Mouse (Mus musculus) CH12.LX (cell line): ENCODE results near the gene Plcb3.

Experiments
- BHLHE40 ChIP-seq: IDR thresholded peaks from 2 replicates; pipeline ENCODE4 v1.6.1; 2011; ENCODE audit warnings: mild to moderate bottlenecking, low read depth, low read length, improper control_type of control experiment
- CHD2 ChIP-seq: IDR thresholded peaks from 2 replicates; pipeline ENCODE4 v1.6.1; 2011; ENCODE audit warnings: low read length, improper control_type of control experiment
- CTCF ChIP-seq, 2 experiments: IDR thresholded peaks in 1 of 2; conservative IDR thresholded peaks in 1 of 2; 2 replicates each; pipeline ENCODE4 v1.5.1; 2011 to 2012; ENCODE audit warnings: low read depth in 2 of 2, low read length in 2 of 2, improper control_type of control experiment in 1 of 2, inconsistent platforms in 1 of 2, mild to moderate bottlenecking in 1 of 2, moderate library complexity in 1 of 2
- EP300 ChIP-seq: IDR thresholded peaks from 2 replicates; pipeline ENCODE4 v1.6.1; 2011; ENCODE audit warnings: low read length, improper control_type of control experiment
- POLR2A ChIP-seq: IDR thresholded peaks from 2 replicates; pipeline ENCODE4 v1.6.1; 2011; ENCODE audit warnings: low read depth, mild to moderate bottlenecking, improper control_type of control experiment, low read length
- ZC3H11A ChIP-seq: IDR thresholded peaks from 2 replicates; pipeline ENCODE4 v1.6.1; 2012; ENCODE audit warnings: low read depth, mild to moderate bottlenecking, inconsistent platforms, low read length, improper control_type of control experiment

GRCm38 (mm10) chr19:6941372-6942248, 34.7 kb downstream of the Plcb3 start, which contains the start of gene Bad:
- no peak for TF ChIP-seq EP300
- no peak for TF ChIP-seq CTCF (conservative IDR thresholded peaks at IDR 0.05 in 1 of 2, IDR thresholded peaks at IDR 0.05 in 1 of 2; ENCODE audit: low read depth in 2 of 2, low read length in 2 of 2)
- peak; percentile 72 for TF ChIP-seq POLR2A
- no peak for TF ChIP-seq BHLHE40
- no peak for TF ChIP-seq CHD2
- TF ChIP-seq ZC3H11A: no peak
